Mouse (Mus musculus) NIH3T3 (cell line): ENCODE measurements around the gene Mlf2.

Source experiments
- DNase-seq: peaks from one replicate; pipeline ENCODE4 v3.0.0-alpha.2; 2012; ENCODE audit warnings: low read depth

Gene Mlf2

GRCm38 (mm10) chr6:124913214-124913613 is 18.0 kb upstream of the Mlf2 start:
- DNase-seq = no peak

GRCm38 (mm10) chr6:124913721-124914285 is 17.4 kb upstream of the Mlf2 start:
- no peak for DNase-seq

GRCm38 (mm10) chr6:124914511-124914910 is 16.7 kb upstream of the Mlf2 start:
- no peak for DNase-seq

GRCm38 (mm10) chr6:124915160-124915941 is 15.8 kb upstream of the Mlf2 start:
- DNase-seq = no peak

GRCm38 (mm10) chr6:124915942-124916694 is 15.1 kb upstream of the Mlf2 start:
- DNase-seq = peak; percentile 58

- peak; percentile 96 for DNase-seq
Measured at GRCm38 (mm10) chr6:124916695-124917517, 14.3 kb upstream of the Mlf2 start.

- DNase-seq = peak; percentile 95
Measured at GRCm38 (mm10) chr6:124917518-124918330, 13.5 kb upstream of the Mlf2 start.

- no peak for DNase-seq
Measured at GRCm38 (mm10) chr6:124918331-124918690, 12.9 kb upstream of the Mlf2 start.

- DNase-seq = no peak
Measured at GRCm38 (mm10) chr6:124918890-124919627, 12.1 kb upstream of the Mlf2 start.

- DNase-seq = peak; percentile 99
Measured at GRCm38 (mm10) chr6:124919695-124920317, 11.4 kb upstream of the Mlf2 start, which contains the start of gene Ptms. TSS of gene Ptms (minus strand) at chr6:124920103.

- DNase-seq = peak; percentile 37
Measured at GRCm38 (mm10) chr6:124920318-124921085, 10.7 kb upstream of the Mlf2 start.

GRCm38 (mm10) chr6:124921539-124921938 is 9.6 kb upstream of the Mlf2 start:
- DNase-seq = no peak

GRCm38 (mm10) chr6:124925173-124925793 is 5.9 kb upstream of the Mlf2 start:
- DNase-seq = no peak

GRCm38 (mm10) chr6:124925941-124926340 is 5.2 kb upstream of the Mlf2 start:
- DNase-seq = peak; percentile 78

- DNase-seq = peak; percentile 64
Measured at GRCm38 (mm10) chr6:124930231-124930630, 955 bp upstream of the Mlf2 start.

GRCm38 (mm10) chr6:124931525-124932313 is 533 bp downstream of the Mlf2 start:
- peak; percentile 82 for DNase-seq

GRCm38 (mm10) chr6:124932314-124932695 is 1.1 kb downstream of the Mlf2 start:
- DNase-seq = no peak

- DNase-seq = no peak
Measured at GRCm38 (mm10) chr6:124933127-124933526, 1.9 kb downstream of the Mlf2 start.
